Mouse (Mus musculus) CD4-positive, CD25-positive, alpha-beta regulatory T cell, adult 9 weeks (primary cell): ENCODE results near the gene Insl6. TPM values are rescaled to one million over a fixed set of nuclear protein-coding genes. Genes with fewer than 3 reads are reported as not detected.

ENCODE experiments used
- polyA plus RNA-seq: library from polyadenylated mRNA; unstranded; fragments of 100-300 nt; shearing (Covaris generic); gene quantifications from one replicate; pipeline ENCODE4 v1.2.1, GENCODE M21; 2017

The Insl6 gene
- 26.8 TPM for polyA plus RNA-seq

DNA sequence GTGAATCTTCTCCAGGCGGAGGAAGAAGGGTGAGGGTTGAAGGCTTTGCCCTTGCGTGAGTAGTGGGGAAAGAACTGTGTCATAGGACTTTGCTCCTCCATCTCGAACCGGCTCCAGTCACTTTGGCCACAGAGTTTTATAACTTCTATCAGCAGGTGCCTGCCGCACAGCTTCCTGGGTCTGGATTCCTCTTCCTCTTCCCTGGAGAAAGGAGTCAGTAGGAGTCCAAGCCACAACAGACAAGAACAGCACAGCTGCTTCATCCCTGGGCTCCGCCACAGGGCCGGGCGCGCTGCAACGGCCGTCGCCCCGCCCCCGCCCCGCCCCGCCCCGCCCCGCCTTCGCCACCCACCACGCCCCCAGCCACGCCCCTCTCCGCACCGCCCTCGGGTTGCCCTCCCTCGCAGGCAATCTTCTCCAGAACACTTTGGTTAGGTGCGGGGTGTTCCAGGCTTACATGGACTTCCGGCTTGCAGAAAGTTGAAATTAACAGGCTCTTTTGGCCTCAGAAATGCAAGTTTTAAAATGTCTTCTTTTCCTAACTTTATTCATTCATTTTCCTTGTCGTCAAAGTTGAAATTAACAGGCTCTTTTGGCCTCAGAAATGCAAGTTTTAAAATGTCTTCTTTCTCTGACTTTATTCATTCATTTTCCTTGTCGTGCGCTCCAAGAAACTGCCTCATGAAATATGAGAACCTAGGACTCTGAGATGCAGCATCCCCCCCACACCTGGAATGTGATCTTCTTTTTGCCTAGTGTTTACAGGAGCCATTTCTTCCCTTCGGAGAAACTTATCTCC lies at the start of gene Insl6:
Gene Insl6, minus strand, starts transcription at position 304 of the 799 bp plus-strand sequence.

DNA sequence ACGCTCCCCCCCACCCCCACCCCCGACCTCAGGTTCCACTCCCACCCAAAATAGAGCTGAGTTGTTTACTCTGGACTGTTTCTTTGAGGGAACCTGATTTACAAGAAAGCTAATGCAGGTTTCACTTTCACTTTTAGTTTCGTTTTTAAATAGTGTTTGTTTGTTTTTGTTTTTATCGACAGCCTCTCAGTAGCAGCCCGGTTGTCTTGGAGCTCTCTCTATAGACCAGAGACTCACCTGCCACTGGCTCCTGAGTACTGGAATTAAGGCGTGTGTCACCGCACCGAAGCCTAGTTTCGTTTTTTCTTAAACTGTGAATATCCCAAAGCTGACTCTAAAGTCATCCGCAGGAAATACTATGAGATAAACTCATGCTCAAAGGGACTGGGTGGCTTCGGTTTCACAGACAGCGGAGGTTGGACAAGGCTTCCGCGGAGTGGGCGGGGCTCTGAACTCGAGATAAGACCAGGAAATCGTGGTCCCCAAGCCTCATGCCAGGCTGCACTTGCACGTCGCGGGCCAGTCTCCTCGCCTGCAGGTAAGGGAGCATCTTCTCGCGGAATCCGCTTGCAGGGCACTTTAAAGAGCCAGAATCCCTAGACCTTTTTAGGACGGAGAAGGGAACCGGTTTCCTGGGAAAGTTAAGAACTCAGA lies 41.9 kb upstream of the Insl6 start, which contains the start of the genes Plgrkt and Cd274:
Gene Plgrkt, minus strand, starts transcription at position 422 of the 654 bp plus-strand sequence.
Gene Cd274, plus strand, starts transcription at position 487 of the 654 bp plus-strand sequence.

DNA sequence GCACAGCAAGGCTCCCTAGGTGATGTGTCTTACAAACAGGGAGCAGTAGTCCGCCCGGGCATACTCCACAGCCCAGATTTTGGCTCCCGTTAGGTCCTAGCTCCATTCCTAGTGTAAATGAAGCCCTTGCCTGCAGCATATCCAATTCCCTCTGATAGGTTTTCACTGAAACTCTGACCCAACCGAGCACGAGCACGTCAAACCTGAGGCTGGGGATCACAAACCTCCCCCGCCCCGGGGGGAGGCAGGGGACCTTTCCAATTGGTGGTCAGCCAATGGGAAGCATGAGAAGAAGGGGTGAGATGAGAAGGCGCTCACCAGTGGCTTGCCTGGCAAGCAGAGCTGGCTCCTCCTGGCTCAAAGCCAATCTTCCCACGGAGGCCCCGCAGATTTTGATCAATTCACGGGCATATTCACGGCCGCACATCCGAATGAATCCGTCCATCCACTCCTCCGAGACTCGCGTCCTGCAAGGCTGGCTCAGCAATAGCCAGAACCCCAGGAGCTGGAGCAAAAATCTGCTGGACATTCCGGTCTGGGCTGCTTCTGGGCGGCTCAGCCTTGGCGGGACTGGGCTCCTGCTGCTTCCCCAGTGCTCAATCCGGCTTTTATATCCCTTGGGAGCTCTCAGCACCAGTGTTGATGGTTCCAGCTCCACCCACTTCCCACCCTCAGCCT lies 9.1 kb upstream of the Insl6 start, which contains the start of gene Rln1:
Gene Rln1, minus strand, starts transcription at position 603 of the 678 bp plus-strand sequence.

Other genes with a start within 250 kb of the Insl6 start
- 50.2 TPM for gene Rcl1, start 224.0 kb downstream of the Insl6 start, polyA plus RNA-seq
- gene Jak2, start 73.5 kb downstream of the Insl6 start, polyA plus RNA-seq, result 9.6 TPM
- gene Rln1, start 9.3 kb upstream of the Insl6 start, polyA plus RNA-seq, result not detected
- gene Plgrkt, start 42.0 kb upstream of the Insl6 start, polyA plus RNA-seq, result 301 TPM
- gene Cd274, start 42.1 kb upstream of the Insl6 start, polyA plus RNA-seq, result 52.0 TPM
- 18.5 TPM for gene Pdcd1lg2, start 85.6 kb upstream of the Insl6 start, polyA plus RNA-seq
- gene Ric1, start 196.9 kb upstream of the Insl6 start, polyA plus RNA-seq, result 1.7 TPM